Mouse (Mus musculus) activated CD4-positive, CD25-positive, alpha-beta regulatory T cell, adult 4 months (primary cell): Measurements from ENCODE around the gene Aldoc. TPM values are rescaled to one million over a fixed set of nuclear protein-coding genes. Genes with fewer than 3 reads are reported as not detected.
"Not testable (repeated sequence)": the region's sequence is repeated elsewhere in the genome, so short reads cannot be mapped to it uniquely, and the experiment has no call there.

Source experiments
- ATAC-seq: one replicate; pipeline ENCODE4 v1.8.0; 2017
- polyA plus RNA-seq, 2 experiments: library from polyadenylated mRNA; unstranded; fragments of 100-300 nt; shearing (Covaris generic); gene quantifications; one replicate each; pipeline ENCODE4 v1.2.1; 2017

Aldoc gene
- polyA plus RNA-seq: 1 to 10 TPM; 5.6 to 8.6 TPM

- peak; percentile 99 for ATAC-seq
These were observed at the start of gene Aldoc for GRCm38 (mm10) chr11:78322860-78323259. Gene Aldoc (plus strand): TSS chr11:78322968.

GRCm38 (mm10) chr11:78275596-78275995, 47.2 kb upstream of the Aldoc start:
- no peak for ATAC-seq

- not testable (repeated sequence) for ATAC-seq
These were observed 46.6 kb upstream of the Aldoc start for GRCm38 (mm10) chr11:78276169-78276568.

GRCm38 (mm10) chr11:78278853-78279252, 43.9 kb upstream of the Aldoc start:
- no peak for ATAC-seq

- no peak for ATAC-seq
These were observed 43.2 kb upstream of the Aldoc start for GRCm38 (mm10) chr11:78279586-78279985.

- ATAC-seq: no peak
These were observed 33.5 kb upstream of the Aldoc start for GRCm38 (mm10) chr11:78289146-78289763.

GRCm38 (mm10) chr11:78290654-78291053, 32.1 kb upstream of the Aldoc start, which contains the start of gene BC030499:
Gene BC030499 (plus strand): TSS chr11:78290841.
- no peak for ATAC-seq

GRCm38 (mm10) chr11:78294585-78294984, 28.2 kb upstream of the Aldoc start:
- ATAC-seq: no peak

- ATAC-seq: no peak
These were observed 21.9 kb upstream of the Aldoc start for GRCm38 (mm10) chr11:78300917-78301316.

- ATAC-seq: peak; percentile 99
These were observed 21.2 kb upstream of the Aldoc start, which contains the start of gene Spag5 for GRCm38 (mm10) chr11:78301357-78302084. Gene Spag5 (plus strand): TSS chr11:78301529.

- ATAC-seq: no peak
These were observed 17.5 kb upstream of the Aldoc start for GRCm38 (mm10) chr11:78305272-78305671.

- no peak for ATAC-seq
These were observed 11.8 kb upstream of the Aldoc start for GRCm38 (mm10) chr11:78310861-78311511.

- ATAC-seq: no peak
These were observed 9.1 kb upstream of the Aldoc start for GRCm38 (mm10) chr11:78313662-78314061.

GRCm38 (mm10) chr11:78318411-78318810, 4.4 kb upstream of the Aldoc start:
- no peak for ATAC-seq

- ATAC-seq: no peak
These were observed 514 bp upstream of the Aldoc start for GRCm38 (mm10) chr11:78322076-78322831.

- no peak for ATAC-seq
These were observed 1.4 kb downstream of the Aldoc start for GRCm38 (mm10) chr11:78324000-78324785.

- ATAC-seq: no peak
These were observed 2.2 kb downstream of the Aldoc start for GRCm38 (mm10) chr11:78324965-78325364.

- ATAC-seq: no peak
These were observed 4.4 kb downstream of the Aldoc start for GRCm38 (mm10) chr11:78327215-78327614.

GRCm38 (mm10) chr11:78327634-78328511, 5.1 kb downstream of the Aldoc start, which contains the start of gene Pigs:
Gene Pigs (plus strand): TSS chr11:78328415.
- peak; percentile 95 for ATAC-seq

GRCm38 (mm10) chr11:78328512-78329056, 5.8 kb downstream of the Aldoc start:
- no peak for ATAC-seq
